Mouse (Mus musculus): ENCODE measurements around the gene Trank1.

GRCm38 (mm10) chr9:111352646-111353045, 41.1 kb downstream of the Trank1 start:
- TF ChIP-seq CTCF (IDR thresholded peaks at IDR 0.05; ENCODE audit: control insufficient read depth, insufficient read depth, insufficient read length) (no peak), USF1 (IDR thresholded peaks at IDR 0.05; ENCODE audit: low read depth) (no peak), MAX (IDR thresholded peaks at IDR 0.05) (no peak), FOSL1 (IDR thresholded peaks at IDR 0.05; ENCODE audit: insufficient read depth, low read length, poor library complexity, severe bottlenecking) (no peak), CEBPB (IDR thresholded peaks at IDR 0.05; ENCODE audit: low read depth) (no peak)
